Mouse (Mus musculus) embryonic facial prominence, embryonic 10.5 days (tissue): ENCODE results near the gene Prdm16. TPM values are rescaled to one million over a fixed set of nuclear protein-coding genes. Genes with fewer than 3 reads are reported as not detected.

Experiments used
- DNase-seq: peaks from one replicate; pipeline ENCODE4 v3.0.0-alpha.2; 2017; ENCODE audit warnings: low spot score
- H3K27ac ChIP-seq: fragments of 300-500 bp; sonication (generic); replicated peaks from 2 replicates; pipeline ENCODE4 v1.5.1; 2016; ENCODE audit warnings: mild to moderate bottlenecking
- H3K27me3 ChIP-seq: fragments of 300-500 bp; sonication (generic); replicated peaks from 2 replicates; pipeline ENCODE4 v1.6.1; 2016; ENCODE audit warnings: low read depth, mild to moderate bottlenecking; ENCODE audit not compliant: poor library complexity, severe bottlenecking
- H3K36me3 ChIP-seq: fragments of 300-500 bp; sonication (generic); replicated peaks from 2 replicates; pipeline ENCODE4 v1.6.1; 2016; ENCODE audit warnings: mild to moderate bottlenecking, moderate library complexity
- H3K4me1 ChIP-seq: fragments of 300-500 bp; sonication (generic); 2 replicates; pipeline ENCODE4 v1.6.1; 2016
- H3K4me3 ChIP-seq: fragments of 300-500 bp; sonication (generic); 2 replicates; pipeline ENCODE4 v1.5.1; 2016; ENCODE audit warnings: mild to moderate bottlenecking, moderate library complexity
- H3K9me3 ChIP-seq: fragments of 300-500 bp; sonication (generic); 2 replicates; pipeline ENCODE4 v1.6.1; 2016; ENCODE audit warnings: mild to moderate bottlenecking
- WGBS: fragments of 180-500 bp; shearing (Covaris S2); methylation state at CpG from one replicate; pipeline ENCODE4 v1.1.7; 2016; 5-methylcytosine and 5-hydroxymethylcytosine counted together
- polyA plus RNA-seq: library from polyadenylated mRNA; unstranded; fragments of >200 nt; fragmentation: Nextera tagmentation; extraction: Ambion mirVana; gene quantifications from 2 replicates; pipeline ENCODE4 v1.2.1, GENCODE M21; 2016

The Prdm16 gene
- polyA plus RNA-seq, 1 experiment from 2014 or later = 44.5 TPM

- H3K27ac ChIP-seq = no peak overlapping the region
- 65% methylated on average over 6 of the region's 6 CpGs for WGBS
- H3K4me3 ChIP-seq = no peak overlapping the region
- H3K27me3 ChIP-seq = peaks cover 52% of the 10 kb centered on the region
- peaks cover 16% of the 10 kb centered on the region for H3K36me3 ChIP-seq
- no peak for DNase-seq
- peaks cover 74% of the 10 kb centered on the region for H3K4me1 ChIP-seq
- H3K9me3 ChIP-seq = peaks cover 5% of the 10 kb centered on the region; the same call in 1 of the 2 replicates
Measured at GRCm38 (mm10) chr4:154416728-154417127, 219.9 kb downstream of the Prdm16 start.

- H3K4me1 ChIP-seq = peaks cover 74% of the 10 kb centered on the region
- peak overlapping the region; percentile 1 for H3K27ac ChIP-seq
- 52% methylated on average over 4 of the region's 4 CpGs for WGBS
- peaks cover 16% of the 10 kb centered on the region for H3K36me3 ChIP-seq
- peaks cover 62% of the 10 kb centered on the region for H3K27me3 ChIP-seq
- no peak overlapping the region for H3K4me3 ChIP-seq
- H3K9me3 ChIP-seq = peaks cover 5% of the 10 kb centered on the region; the same call in 1 of the 2 replicates
- no peak for DNase-seq
Measured at GRCm38 (mm10) chr4:154414885-154415284, 221.8 kb downstream of the Prdm16 start.

- WGBS = 52% methylated on average over 8 of the region's 8 CpGs
- peak overlapping the region; percentile 58 for H3K27ac ChIP-seq
- no peak for DNase-seq
- H3K4me3 ChIP-seq = 0 out of 2 replicates have a peak overlapping the region, but pooled peaks have one; percentile 8
- H3K27me3 ChIP-seq = peaks cover 88% of the 10 kb centered on the region
- H3K4me1 ChIP-seq = peaks cover 93% of the 10 kb centered on the region
- no peaks in the 10 kb centered on the region; the same call in 1 of the 2 replicates for H3K36me3 ChIP-seq
- no peaks in the 10 kb centered on the region for H3K9me3 ChIP-seq
Measured at GRCm38 (mm10) chr4:154410559-154410958, 226.1 kb downstream of the Prdm16 start.

GRCm38 (mm10) chr4:154409841-154410240, 226.8 kb downstream of the Prdm16 start:
- Histone ChIP-seq H3K27ac (peak overlapping the region; percentile 58; the same call in 1 of the 2 replicates), H3K4me3 (no peak overlapping the region), H3K9me3 (no peaks in the 10 kb centered on the region), H3K4me1 (peaks cover 86% of the 10 kb centered on the region), H3K36me3 (no peaks in the 10 kb centered on the region; the same call in 1 of the 2 replicates), H3K27me3 (peaks cover 81% of the 10 kb centered on the region)
- WGBS = 64% methylated on average over 10 of the region's 10 CpGs
- DNase-seq = no peak

- Histone ChIP-seq H3K27ac (peak overlapping the region; percentile 58; the same call in 1 of the 2 replicates), H3K4me1 (peaks cover 80% of the 10 kb centered on the region), H3K9me3 (no peaks in the 10 kb centered on the region), H3K27me3 (peaks cover 79% of the 10 kb centered on the region), H3K36me3 (no peaks in the 10 kb centered on the region; the same call in 1 of the 2 replicates), H3K4me3 (no peak overlapping the region)
- WGBS = 35% methylated on average over 19 of the region's 19 CpGs
- peak; percentile 52 for DNase-seq
Measured at GRCm38 (mm10) chr4:154409237-154409721, 227.4 kb downstream of the Prdm16 start.

GRCm38 (mm10) chr4:154402948-154403347, 233.7 kb downstream of the Prdm16 start:
- Histone ChIP-seq H3K4me3 (no peak overlapping the region), H3K36me3 (peaks cover 4% of the 10 kb centered on the region; the same call in 1 of the 2 replicates), H3K27ac (peak overlapping the region; percentile 20; the same call in 1 of the 2 replicates), H3K9me3 (no peaks in the 10 kb centered on the region), H3K4me1 (peaks cover 58% of the 10 kb centered on the region), H3K27me3 (peaks cover 22% of the 10 kb centered on the region)
- 52% methylated on average over 4 of the region's 4 CpGs for WGBS
- no peak for DNase-seq

- DNase-seq = no peak
- no peaks in the 10 kb centered on the region for H3K9me3 ChIP-seq
- H3K27ac ChIP-seq = peak overlapping the region; percentile 20; the same call in 1 of the 2 replicates
Measured at GRCm38 (mm10) chr4:154401982-154402932, 234.4 kb downstream of the Prdm16 start.

GRCm38 (mm10) chr4:154401379-154401778, 235.3 kb downstream of the Prdm16 start:
- no peak overlapping the region for H3K27ac ChIP-seq

More at GRCm38 (mm10) chr4:154401982-154402932, 234.4 kb downstream of the Prdm16 start:
- H3K27me3 ChIP-seq = peaks cover 15% of the 10 kb centered on the region
- no peak overlapping the region for H3K4me3 ChIP-seq
- 59% methylated on average over 10 of the region's 10 CpGs for whole genome bisulfite sequencing
- H3K4me1 ChIP-seq = peaks cover 51% of the 10 kb centered on the region
- H3K36me3 ChIP-seq = peaks cover 4% of the 10 kb centered on the region; the same call in 1 of the 2 replicates

GRCm38 (mm10) chr4:154400256-154401171, 236.2 kb downstream of the Prdm16 start:
- Histone ChIP-seq H3K36me3 (0 out of 2 replicates have a peak, but pooled peaks cover 4% of the 10 kb centered on the region), H3K4me3 (no peak overlapping the region), H3K4me1 (peaks cover 45% of the 10 kb centered on the region), H3K27me3 (peaks cover 6% of the 10 kb centered on the region; the same call in 1 of the 2 replicates), H3K9me3 (no peaks in the 10 kb centered on the region), H3K27ac (0 out of 2 replicates have a peak overlapping the region, but pooled peaks have one; percentile 19)
- DNase-seq = no peak
- 89% methylated on average over 24 of the region's 24 CpGs for WGBS

More at GRCm38 (mm10) chr4:154401379-154401778, 235.3 kb downstream of the Prdm16 start:
- DNase-seq = no peak
- Histone ChIP-seq H3K27me3 (peaks cover 6% of the 10 kb centered on the region; the same call in 1 of the 2 replicates), H3K4me3 (no peak overlapping the region), H3K4me1 (peaks cover 48% of the 10 kb centered on the region), H3K36me3 (0 out of 2 replicates have a peak, but pooled peaks cover 4% of the 10 kb centered on the region), H3K9me3 (no peaks in the 10 kb centered on the region)
- 71% methylated on average over 5 of the region's 5 CpGs for WGBS

GRCm38 (mm10) chr4:154399634-154400033, 237.0 kb downstream of the Prdm16 start:
- no peak for DNase-seq
- Histone ChIP-seq H3K9me3 (no peaks in the 10 kb centered on the region), H3K4me1 (peaks cover 52% of the 10 kb centered on the region), H3K27me3 (peaks cover 6% of the 10 kb centered on the region; the same call in 1 of the 2 replicates), H3K4me3 (no peak overlapping the region), H3K36me3 (0 out of 2 replicates have a peak, but pooled peaks cover 4% of the 10 kb centered on the region), H3K27ac (no peak overlapping the region)
- 87% methylated on average over 11 of the region's 11 CpGs for WGBS

GRCm38 (mm10) chr4:154396652-154397301, 239.9 kb downstream of the Prdm16 start:
- WGBS = 83% methylated on average over 14 of the region's 14 CpGs
- Histone ChIP-seq H3K4me3 (no peak overlapping the region), H3K36me3 (0 out of 2 replicates have a peak, but pooled peaks cover 4% of the 10 kb centered on the region), H3K9me3 (no peaks in the 10 kb centered on the region), H3K4me1 (peaks cover 66% of the 10 kb centered on the region), H3K27me3 (no peaks in the 10 kb centered on the region; the same call in 1 of the 2 replicates), H3K27ac (peak overlapping the region; percentile 52; the same call in 1 of the 2 replicates)
- DNase-seq = no peak
